Mouse (Mus musculus) bone marrow macrophage, adult 2 months (primary cell): ENCODE results near the gene Lyrm7.

ENCODE experiments used
- CTCF ChIP-seq: IDR thresholded peaks from 2 replicates; pipeline ENCODE4 v1.5.1; 2012; ENCODE audit warnings: low read depth, mild to moderate bottlenecking, low read length, moderate library complexity
- POLR2A ChIP-seq: IDR thresholded peaks from 2 replicates; pipeline ENCODE4 v1.6.1; 2012; ENCODE audit warnings: mild to moderate bottlenecking, low read depth, low read length, borderline replicate concordance

- TF ChIP-seq POLR2A: no peak
- no peak for TF ChIP-seq CTCF
Measured at GRCm38 (mm10) chr11:54884937-54885336, 24.2 kb upstream of the Lyrm7 start.
